Mouse (Mus musculus): ENCODE measurements around the gene Gabpa. TPM values are rescaled to one million over a fixed set of nuclear protein-coding genes. Genes with fewer than 3 reads are reported as not detected.
A peak's percentile ranks its signal among the peaks of the same experiment; 100 is the strongest.

The Gabpa gene
- total RNA-seq (2021), result 10 to 100 TPM; 48.8 to 51.9 TPM

DNA sequence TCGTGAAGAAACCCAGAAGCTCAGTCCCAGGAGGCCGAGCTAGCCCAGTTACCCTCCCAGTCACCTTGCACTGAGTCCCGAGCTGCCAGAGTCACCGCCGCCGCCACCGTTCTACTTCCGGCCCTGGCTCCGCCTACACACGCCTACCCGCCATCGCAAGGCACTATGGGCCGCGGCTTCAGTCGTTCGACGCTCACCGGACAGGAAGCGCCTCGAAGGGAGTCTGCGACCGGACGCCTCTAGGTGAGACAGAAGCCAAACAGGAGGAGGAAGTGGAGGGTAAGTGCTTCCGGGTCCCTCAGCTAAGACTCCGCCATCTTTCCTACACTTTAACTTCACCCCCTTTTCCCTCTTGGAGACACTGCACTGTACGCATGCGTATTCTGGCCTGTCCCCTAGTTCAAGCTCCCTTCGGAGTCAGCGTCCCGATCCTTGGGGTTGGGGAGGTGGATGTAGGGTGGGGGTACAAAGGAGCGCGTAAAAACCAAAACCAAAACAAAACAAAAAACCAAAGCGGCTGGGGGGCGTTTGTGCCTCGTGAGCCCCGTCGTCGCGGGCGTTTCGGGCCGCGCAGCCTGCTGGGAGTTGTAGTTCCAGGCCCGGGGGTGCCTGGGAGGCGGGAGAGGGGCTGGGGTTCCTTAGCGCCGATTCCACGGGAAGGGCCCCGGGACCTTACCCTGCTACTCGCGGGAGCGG lies at the start of gene Gabpa:
Gene Gabpa, plus strand, starts transcription at position 181 of the 696 bp plus-strand sequence.
- intact Hi-C loops (cut with DNase I), result loop anchor here (1.0 to 5.0 kb wide), 2 partner anchors 100 to 967 kb away; partner anchors contain the start of genes Adamts1 and Mrpl39

GRCm38 (mm10) chr16:84784966-84785365 lies 49.8 kb upstream of the Gabpa start:
- DNase-seq, result no peak
- intact Hi-C loops (cut with DNase I), result no loop called here

More for the DNA sequence above, at the start of gene Gabpa:
- peak; percentile 94 for DNase-seq

- intact Hi-C loops (cut with DNase I), result no loop called here
- DNase-seq, result no peak
Measured at GRCm38 (mm10) chr16:84790595-84791165, 44.0 kb upstream of the Gabpa start.

DNA sequence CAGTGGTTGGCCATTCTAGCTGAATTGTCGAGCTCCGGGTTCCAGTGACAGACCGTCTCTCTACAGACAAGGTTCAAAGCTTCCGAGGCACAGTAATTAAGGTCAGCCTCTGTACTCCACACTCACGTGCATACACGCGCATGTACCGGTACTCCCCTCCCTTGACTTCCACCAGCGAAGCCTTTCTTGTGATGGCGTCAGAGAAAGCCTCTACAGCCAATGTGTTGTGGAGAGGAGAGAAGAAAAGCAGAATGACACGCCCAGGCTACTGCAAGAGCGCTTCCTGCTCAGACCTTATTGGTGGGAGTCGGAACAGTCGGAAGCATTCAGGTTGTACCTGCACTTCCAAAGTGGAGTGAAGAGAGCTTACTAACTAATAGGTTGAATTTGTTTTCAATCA lies 41.3 kb upstream of the Gabpa start:
- intact Hi-C loops (cut with DNase I), result no loop called here
- DNase-seq, result no peak

GRCm38 (mm10) chr16:84795337-84795736 lies 39.4 kb upstream of the Gabpa start:
- intact Hi-C loops (cut with DNase I), result no loop called here
- no peak for DNase-seq

DNA sequence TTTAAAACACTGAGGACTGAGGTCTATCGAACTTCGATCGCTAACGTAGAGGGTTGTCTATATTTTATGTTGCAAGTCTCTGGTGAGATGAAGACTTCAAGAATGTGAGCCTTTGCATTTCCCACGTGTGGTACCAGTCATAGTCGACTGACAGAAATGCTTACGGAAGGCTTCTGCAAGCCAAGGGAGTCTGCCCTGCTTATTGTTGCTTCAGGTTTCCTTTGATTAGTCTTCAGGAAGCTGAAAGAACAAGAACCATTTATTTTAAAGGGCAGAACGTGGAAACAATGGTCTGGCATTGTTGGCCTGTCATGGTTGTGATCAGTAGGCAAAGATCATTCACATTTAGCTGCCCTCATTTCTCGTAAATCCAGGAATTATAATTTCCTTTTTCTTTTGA lies 38.0 kb upstream of the Gabpa start:
- DNase-seq, result no peak
- intact Hi-C loops (cut with DNase I), result no loop called here

- intact Hi-C loops (cut with DNase I), result no loop called here
- DNase-seq, result no peak
Measured at GRCm38 (mm10) chr16:84800038-84800437, 34.7 kb upstream of the Gabpa start.

DNA sequence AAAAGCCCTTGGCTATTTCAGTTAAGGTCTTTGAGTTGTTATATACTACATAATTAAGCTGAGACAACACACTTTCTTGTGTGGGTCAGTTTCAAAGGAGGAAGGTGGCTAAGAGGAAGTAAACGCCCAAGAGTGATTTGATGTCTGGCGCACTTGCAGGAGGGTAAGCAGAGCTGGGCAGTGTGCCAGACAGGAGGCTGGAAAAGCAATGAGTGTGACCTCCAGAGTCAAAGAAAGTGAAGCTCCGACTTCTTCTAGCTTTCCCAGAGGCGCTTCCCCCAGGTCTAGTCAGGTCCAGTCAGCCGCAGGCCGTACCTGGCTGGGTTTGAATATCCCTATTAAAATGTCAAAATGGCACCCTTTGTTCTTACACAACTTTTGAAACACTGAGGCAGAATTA lies 32.5 kb upstream of the Gabpa start:
- DNase-seq, result peak; percentile 73 to 76
- intact Hi-C loops (cut with DNase I), result no loop called here

- peak; percentile 16 to 19 for DNase-seq
- intact Hi-C loops (cut with DNase I), result loop anchor here (2.0 kb wide), 1 partner anchor 26 kb away; no protein-coding TSS in a partner anchor
Measured at GRCm38 (mm10) chr16:84804866-84805265, 29.9 kb upstream of the Gabpa start.

DNA sequence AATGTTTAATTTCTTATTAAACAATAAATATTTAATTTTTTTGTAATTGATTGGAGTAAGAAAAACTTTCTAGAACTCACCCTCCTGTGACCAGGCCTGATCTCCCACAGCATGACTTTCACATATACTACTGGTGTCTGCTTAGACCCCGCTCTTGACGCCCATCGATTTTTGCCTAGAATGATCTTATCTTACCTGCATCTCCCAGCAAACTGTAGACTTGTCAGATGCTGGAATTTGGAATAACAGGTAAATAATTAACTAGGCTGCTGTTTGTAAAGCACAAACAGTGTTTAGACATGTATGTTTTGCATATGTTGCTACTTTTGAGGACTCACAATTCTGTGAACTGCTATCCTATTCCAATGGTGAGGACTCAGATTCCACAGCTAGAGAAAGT lies 28.6 kb upstream of the Gabpa start:
- intact Hi-C loops (cut with DNase I), result no loop called here
- no peak for DNase-seq

DNA sequence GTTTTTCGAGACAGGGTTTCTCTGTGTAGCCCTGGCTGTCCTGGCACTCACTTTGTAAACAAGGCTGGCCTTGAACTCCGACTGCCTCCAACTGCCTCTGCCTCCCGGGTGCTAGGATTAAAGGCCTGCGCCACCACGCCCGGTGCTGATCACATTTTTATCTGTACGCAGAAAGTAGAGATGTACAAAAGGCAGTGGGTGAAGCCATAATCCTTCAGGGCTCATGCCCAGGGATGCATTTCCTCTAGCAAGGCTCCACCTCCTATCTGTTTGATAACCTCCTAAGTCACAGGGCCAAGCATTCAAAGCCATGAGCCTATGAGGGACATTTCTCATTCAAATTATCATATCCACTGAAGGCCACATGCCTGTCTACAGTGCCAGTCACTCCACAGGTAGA lies 26.9 kb upstream of the Gabpa start:
- intact Hi-C loops (cut with DNase I), result no loop called here
- DNase-seq, result no peak

- no peak for DNase-seq
- intact Hi-C loops (cut with DNase I), result no loop called here
Measured at GRCm38 (mm10) chr16:84810254-84810653, 24.5 kb upstream of the Gabpa start.

DNA sequence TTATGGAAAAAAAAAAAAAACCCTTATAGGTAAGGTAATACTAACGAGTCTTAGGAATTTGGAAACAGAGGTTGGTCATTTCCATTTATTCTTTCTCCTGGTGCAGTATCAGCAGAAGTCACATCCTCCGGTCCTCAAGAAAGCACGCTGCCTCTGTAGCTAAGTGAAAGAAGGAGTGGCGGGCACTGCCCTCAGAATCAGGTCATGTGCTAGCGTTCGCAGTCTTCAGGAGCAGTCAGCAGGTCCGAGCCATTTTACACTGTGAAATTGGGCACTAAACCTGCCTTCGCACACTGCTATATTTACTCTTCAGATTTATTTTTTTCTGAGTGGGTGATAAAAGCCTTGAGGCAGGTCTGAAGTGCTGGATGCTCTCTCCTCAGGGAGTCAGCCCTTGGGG lies 20.9 kb upstream of the Gabpa start:
- no peak for DNase-seq

DNA sequence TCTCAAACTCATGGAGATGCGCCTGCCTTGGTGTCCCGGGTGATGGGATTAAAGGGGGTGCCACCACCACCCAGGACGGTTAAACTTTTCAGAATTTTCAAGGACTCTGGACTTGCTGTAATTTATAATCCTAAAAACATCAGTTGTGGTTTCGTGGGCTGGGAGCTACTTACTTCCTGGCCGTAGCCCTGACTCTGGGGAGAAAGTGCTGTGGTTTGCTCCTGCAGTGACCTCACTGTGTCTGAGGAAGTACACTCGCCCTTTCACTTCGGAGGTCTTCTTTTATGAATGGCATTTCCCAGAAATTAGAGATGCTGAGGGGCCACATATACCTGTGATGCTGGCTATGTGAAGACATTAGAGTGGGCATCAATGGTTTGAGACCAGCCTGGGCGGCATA lies 20.2 kb upstream of the Gabpa start:
- DNase-seq, result no peak
- intact Hi-C loops (cut with DNase I), result no loop called here

More for the DNA sequence above, 20.9 kb upstream of the Gabpa start:
- intact Hi-C loops (cut with DNase I), result no loop called here

GRCm38 (mm10) chr16:84817423-84817822 lies 17.3 kb upstream of the Gabpa start:
- intact Hi-C loops (cut with DNase I), result loop anchor here (1.0 kb wide), 2 partner anchors 41 to 82 kb away; partner anchors contain the start of gene Mrpl39
- peak; percentile 39 to 61 for DNase-seq

- DNase-seq, result peak; percentile 73 to 76
- intact Hi-C loops (cut with DNase I), result loop anchor here (2.0 kb wide), 1 partner anchor 50 kb away; the partner anchor contains the start of gene Jam2
Measured at GRCm38 (mm10) chr16:84825009-84825408, 9.7 kb upstream of the Gabpa start.

- intact Hi-C loops (cut with DNase I), result no loop called here
- DNase-seq, result no peak
Measured at GRCm38 (mm10) chr16:84831696-84832095, 3.0 kb upstream of the Gabpa start.

DNA sequence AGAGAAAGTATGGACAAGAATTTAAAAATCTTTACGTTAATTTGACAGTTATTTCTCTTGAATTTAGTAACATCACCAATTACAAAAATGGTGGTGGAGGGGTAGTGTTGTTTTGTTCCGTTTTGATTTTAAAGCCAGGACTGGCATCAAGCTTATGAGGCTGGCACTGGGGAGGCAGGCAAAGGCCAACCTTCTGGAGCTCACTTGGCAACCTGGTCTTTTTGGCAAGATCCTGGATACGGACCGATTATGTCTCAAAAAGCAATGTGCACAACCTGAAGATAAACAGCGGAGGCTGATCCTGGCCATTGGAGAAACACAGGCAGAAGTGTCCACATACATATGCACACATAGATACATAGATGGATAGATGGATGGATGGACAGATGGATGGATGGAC lies 2.0 kb upstream of the Gabpa start:
- peak; percentile 32 to 33 for DNase-seq
- intact Hi-C loops (cut with DNase I), result no loop called here

DNA sequence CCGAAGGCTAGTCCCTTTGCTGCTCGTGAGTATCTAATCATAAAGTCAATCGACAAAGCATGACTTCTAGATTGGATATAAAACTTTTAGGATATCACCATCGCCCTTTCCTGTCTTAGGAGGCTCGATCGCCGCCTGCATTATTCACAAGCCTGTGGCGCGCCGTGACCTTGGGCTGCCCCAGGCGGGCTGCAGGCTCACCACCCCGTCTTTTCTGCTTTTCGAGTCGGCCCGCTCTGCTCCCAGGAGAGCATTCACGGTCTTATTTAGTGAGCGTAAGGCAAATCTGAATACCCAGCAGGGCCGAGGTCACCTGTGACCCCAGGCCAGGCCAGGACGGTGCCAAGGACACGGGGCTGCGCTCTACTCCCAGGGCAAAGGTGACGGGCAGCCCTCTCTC lies 381 bp upstream of the Gabpa start:
- no peak for DNase-seq
- intact Hi-C loops (cut with DNase I), result no loop called here

DNA sequence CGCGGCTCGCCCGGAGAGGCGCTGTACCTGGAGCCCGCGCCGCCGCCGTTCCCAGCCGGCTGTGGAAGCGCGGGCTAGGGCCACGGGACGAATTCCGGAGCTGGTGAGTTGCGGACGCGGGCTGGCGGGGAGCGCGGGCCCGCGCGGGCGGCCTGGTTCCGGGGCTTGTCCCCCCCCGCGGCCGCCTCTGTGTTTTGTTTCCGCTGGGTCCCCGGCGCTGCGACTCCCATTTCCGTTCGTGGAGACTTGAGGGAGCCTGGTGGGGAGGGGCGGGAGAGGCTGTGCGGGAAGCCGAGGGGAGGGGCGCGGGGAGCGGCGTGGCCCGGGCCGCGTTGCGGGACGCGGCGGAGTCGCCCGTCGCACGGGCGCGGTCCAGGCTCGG lies 707 bp downstream of the Gabpa start, which contains the start of gene Atp5j:
Gene Atp5j, minus strand, starts transcription at position 185 of the 382 bp plus-strand sequence.
- intact Hi-C loops (cut with DNase I), result loop anchor here (1.0 to 5.0 kb wide), 2 partner anchors 100 to 967 kb away; partner anchors contain the start of genes Adamts1 and Mrpl39

DNA sequence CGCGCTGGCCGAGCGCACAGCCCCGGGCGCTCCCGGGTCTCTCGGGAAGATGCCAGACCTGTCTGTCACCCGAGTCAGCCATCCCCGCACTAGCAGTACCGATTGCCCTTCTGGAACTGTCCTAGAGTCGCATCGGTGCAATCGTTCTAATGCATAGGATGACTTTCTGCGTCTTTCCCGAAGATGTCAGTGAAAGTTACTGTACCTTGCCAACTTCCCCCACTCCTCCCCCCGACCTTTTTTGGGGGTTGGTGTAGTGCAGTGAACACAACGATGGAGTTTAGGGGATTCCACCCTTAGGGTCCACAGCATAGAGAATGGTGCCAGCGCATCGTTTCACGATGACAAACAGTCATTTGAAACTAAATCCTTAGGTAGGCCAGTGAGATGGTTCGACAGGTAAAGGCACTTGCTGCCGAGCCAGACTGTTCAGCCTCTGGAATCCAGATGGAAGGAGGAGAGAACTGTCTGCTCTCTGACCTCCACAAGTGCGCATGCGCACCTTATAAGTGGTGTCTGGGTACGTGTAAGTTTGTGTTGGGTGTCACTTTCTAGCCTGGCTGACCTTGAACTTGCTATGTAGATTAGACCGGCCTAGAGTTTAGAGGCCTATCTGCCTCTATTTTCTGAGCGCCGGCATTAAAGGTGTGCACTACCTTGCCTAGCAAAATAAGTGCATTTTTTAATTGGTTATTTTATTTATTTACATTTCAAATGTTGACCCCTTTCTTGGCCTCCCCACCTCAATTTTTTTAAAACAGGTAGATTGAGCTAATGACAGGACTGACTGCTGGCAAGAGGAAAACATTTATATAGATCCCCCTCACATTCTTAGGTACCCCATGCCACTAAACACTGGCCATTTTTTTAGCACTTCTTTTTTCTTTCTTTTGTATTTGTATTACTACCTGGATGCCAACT lies 1.4 kb downstream of the Gabpa start:
- intact Hi-C loops (cut with DNase I), result loop anchor here (1.0 to 5.0 kb wide), 2 partner anchors 101 to 966 kb away; partner anchors contain the start of genes Adamts1 and Mrpl39

More for the DNA sequence above, 707 bp downstream of the Gabpa start, which contains the start of gene Atp5j:
- peak; percentile 86 to 89 for DNase-seq

More for the DNA sequence above, 1.4 kb downstream of the Gabpa start:
- DNase-seq, result peak; percentile 74 to 80

Data from heart, postnatal 10 days (tissue).